Mouse (Mus musculus): Measurements from ENCODE around the gene Alad.

DNA sequence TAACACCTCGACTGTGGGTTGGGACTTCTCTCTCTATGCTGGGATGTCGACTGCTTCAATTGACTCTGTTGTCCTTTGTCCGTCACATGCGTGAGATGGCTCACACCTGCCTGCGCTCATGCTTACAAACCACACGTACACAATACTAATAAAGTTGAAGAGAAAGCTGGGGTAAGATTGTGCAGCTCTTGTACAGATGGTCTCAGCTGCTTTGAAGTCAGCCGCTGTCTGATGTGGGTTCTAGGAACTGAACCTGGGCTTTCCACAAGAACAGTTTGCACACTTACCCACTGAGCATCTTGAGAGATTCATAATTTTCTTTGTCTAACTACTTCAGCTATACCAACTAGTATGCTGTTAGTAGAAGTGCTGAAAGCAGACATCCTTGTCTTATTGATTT is 32.2 kb upstream of the Alad start:
- TF ChIP-seq CTCF (IDR thresholded peaks at IDR 0.05; ENCODE audit: low read depth, low read length): no peak
- no peak for TF ChIP-seq POLR2A (IDR thresholded peaks at IDR 0.05; ENCODE audit: insufficient read depth, low read length)
- no peak for TF ChIP-seq EP300 (IDR thresholded peaks at IDR 0.05; ENCODE audit: insufficient read depth, low read depth, low read length)

All from ES-Bruce4 (cell line).